In genomic region chr17:49890861-49891260, GRCm38 (mm10) we compare ENCODE assay signal across 21 mouse cellular contexts.
DNase-seq lines count a peak whose midpoint lies in the region; ATAC-seq and TF ChIP-seq lines count a peak whose summit lies in the region.
"Had no signal": no experiment of that assay in that cellular context is flagged by ENCODE, and none has a peak within 500 bp of the region (broad histone marks: within the 10 kb centered on the region; RNA-seq: fewer than 3 reads in every experiment).

No protein-coding gene starts in this region.

- H3K27me3 ChIP-seq in forebrain, embryonic 14.5 days (replicated peaks; ENCODE audit: control insufficient read depth, insufficient read depth, low read length) = no peaks in the 10 kb centered on the region
- H3K27me3 ChIP-seq in forebrain, embryonic 12.5 days = peaks cover 3% of the 10 kb centered on the region; the same call in 1 of the 2 replicates
- no peaks in the 10 kb centered on the region; the same call in none of the 2 replicates for H3K27me3 ChIP-seq in midbrain, postnatal 0 days (ENCODE audit: insufficient read depth, low read length)
- no peaks in the 10 kb centered on the region for H3K27me3 ChIP-seq in midbrain, embryonic 11.5 days (ENCODE audit: control insufficient read depth, insufficient read depth, low read length)
- H3K27me3 ChIP-seq: embryonic facial prominence, embryonic 15.5 days; limb, embryonic 12.5 days; neural tube, embryonic 12.5 days had no signal

- no peaks in the 10 kb centered on the region for H3K4me1 ChIP-seq in forebrain, embryonic 14.5 days (ENCODE audit: control insufficient read depth, insufficient read depth, low read length)
- H3K4me1 ChIP-seq in forebrain, embryonic 12.5 days = peaks cover 9% of the 10 kb centered on the region
- no peaks in the 10 kb centered on the region for H3K4me1 ChIP-seq in midbrain, postnatal 0 days (ENCODE audit: insufficient read depth, low read length)
- 0 out of 2 replicates have a peak, but pooled peaks cover 3% of the 10 kb centered on the region for H3K4me1 ChIP-seq in midbrain, embryonic 11.5 days (ENCODE audit: control insufficient read depth, insufficient read depth, low read length)

- H3K9ac ChIP-seq in forebrain, embryonic 14.5 days (ENCODE audit: low read length) = no peak overlapping the region
- H3K9ac ChIP-seq in forebrain, embryonic 12.5 days = no peak overlapping the region
- no peak overlapping the region for H3K9ac ChIP-seq in midbrain, postnatal 0 days (replicated peaks; ENCODE audit: low read length, poor library complexity, severe bottlenecking)
- no peak overlapping the region for H3K9ac ChIP-seq in midbrain, embryonic 11.5 days (ENCODE audit: low read length)
- H3K9ac ChIP-seq: embryonic facial prominence, embryonic 15.5 days; limb, embryonic 12.5 days; liver, embryonic 14.5 days; neural tube, embryonic 12.5 days had no signal

- ATAC-seq in forebrain, embryonic 14.5 days = peak; percentile 65
- ATAC-seq in forebrain, embryonic 12.5 days (ENCODE audit: low FRiP score) = no peak; the same call in 1 of the 2 replicates
- ATAC-seq in midbrain, postnatal 0 days (ENCODE audit: low FRiP score) = no peak
- no peak for ATAC-seq in midbrain, embryonic 11.5 days (ENCODE audit: low FRiP score)
- ATAC-seq: intestine, embryonic 16.5 days; midbrain, embryonic 16.5 days had no signal

- no peaks in the 10 kb centered on the region for H3K36me3 ChIP-seq in forebrain, embryonic 14.5 days (ENCODE audit: control insufficient read depth, insufficient read depth, low read length)
- H3K36me3 ChIP-seq in forebrain, embryonic 12.5 days (replicated peaks) = no peaks in the 10 kb centered on the region
- H3K36me3 ChIP-seq in midbrain, postnatal 0 days (ENCODE audit: insufficient read depth, low read length) = no peaks in the 10 kb centered on the region
- no peaks in the 10 kb centered on the region for H3K36me3 ChIP-seq in midbrain, embryonic 11.5 days (ENCODE audit: control insufficient read depth, insufficient read depth, low read length)
- H3K36me3 ChIP-seq: embryonic facial prominence, embryonic 15.5 days; limb, embryonic 12.5 days; neural tube, embryonic 12.5 days had no signal

- peak overlapping the region; percentile 14; the same call in 1 of the 2 replicates for H3K27ac ChIP-seq in forebrain, embryonic 14.5 days (ENCODE audit: low read depth, low read length)
- no peak overlapping the region for H3K27ac ChIP-seq in forebrain, embryonic 12.5 days
- H3K27ac ChIP-seq in midbrain, postnatal 0 days (ENCODE audit: low read depth, low read length) = no peak overlapping the region
- no peak overlapping the region for H3K27ac ChIP-seq in midbrain, embryonic 11.5 days (ENCODE audit: low read depth, low read length)
- peak overlapping the region; percentile 39; the same call in 1 of the 2 replicates for H3K27ac ChIP-seq in layer of hippocampus, adult 2 months
- H3K27ac ChIP-seq: embryonic facial prominence, embryonic 15.5 days; heart, adult 2 months; kidney, postnatal 0 days; left cerebral cortex, adult 2 months; limb, embryonic 12.5 days; liver, embryonic 14.5 days; neural tube, embryonic 12.5 days had no signal

- no peak overlapping the region for H3K4me2 ChIP-seq in forebrain, embryonic 14.5 days (ENCODE audit: low read length)
- H3K4me2 ChIP-seq in forebrain, embryonic 12.5 days = no peak overlapping the region
- H3K4me2 ChIP-seq in midbrain, postnatal 0 days (ENCODE audit: low read depth, low read length, poor library complexity, severe bottlenecking) = no peak overlapping the region
- no peak overlapping the region for H3K4me2 ChIP-seq in midbrain, embryonic 11.5 days
- H3K4me2 ChIP-seq: embryonic facial prominence, embryonic 15.5 days; limb, embryonic 12.5 days; neural tube, embryonic 12.5 days had no signal

- 72% methylated on average over 16 of the region's 16 CpGs for WGBS in forebrain, embryonic 14.5 days
- WGBS in forebrain, embryonic 12.5 days = 81% methylated on average over 16 of the region's 16 CpGs
- WGBS in midbrain, postnatal 0 days = 82% methylated on average over 16 of the region's 16 CpGs
- 89% methylated on average over 16 of the region's 16 CpGs for WGBS in midbrain, embryonic 11.5 days

- no peaks in the 10 kb centered on the region for H3K9me3 ChIP-seq in forebrain, embryonic 14.5 days (replicated peaks; ENCODE audit: control insufficient read depth, low read length)
- H3K9me3 ChIP-seq in forebrain, embryonic 12.5 days = no peaks in the 10 kb centered on the region
- no peaks in the 10 kb centered on the region for H3K9me3 ChIP-seq in midbrain, postnatal 0 days (ENCODE audit: low read length)
- H3K9me3 ChIP-seq in midbrain, embryonic 11.5 days (ENCODE audit: control insufficient read depth, low read length) = no peaks in the 10 kb centered on the region
- H3K9me3 ChIP-seq: embryonic facial prominence, embryonic 15.5 days; limb, embryonic 12.5 days; neural tube, embryonic 12.5 days had no signal

- TF ChIP-seq CTCF in midbrain, postnatal 0 days (IDR thresholded peaks at IDR 0.05) = no peak
- 0 out of 2 replicates have a peak, but pooled peaks have one; percentile 20 for TF ChIP-seq CTCF in layer of hippocampus, adult 2 months (conservative IDR thresholded peaks at IDR 0.05)

- peak; percentile 68 for DNase-seq in forebrain, embryonic 14.5 days (ENCODE audit: low spot score)
- peak; percentile 24 for DNase-seq in midbrain, postnatal 0 days (ENCODE audit: low spot score)
- no peak for DNase-seq in midbrain, embryonic 11.5 days (ENCODE audit: low spot score, missing footprints)
- DNase-seq in layer of hippocampus, adult 2 months (ENCODE audit: low spot score in 2 of 2) = peak; percentile 51 to 54
- peak; percentile 44 for DNase-seq in right cerebral cortex, postnatal 14 days
- no peak for DNase-seq in spleen, adult 12 weeks (ENCODE audit: low spot score)
- no peak for DNase-seq in adrenal gland, adult 2 months
- DNase-seq: adrenal gland, postnatal 10 days; cerebellum, adult 9-11 months; gastrocnemius, postnatal 14 days; heart, adult 2 months; thymus, postnatal 4 days had no signal

- H3K4me3 ChIP-seq in forebrain, embryonic 14.5 days (ENCODE audit: low read depth, low read length) = no peak overlapping the region
- H3K4me3 ChIP-seq in forebrain, embryonic 12.5 days (replicated peaks) = no peak overlapping the region
- no peak overlapping the region for H3K4me3 ChIP-seq in midbrain, postnatal 0 days (ENCODE audit: low read depth, low read length)
- no peak overlapping the region for H3K4me3 ChIP-seq in midbrain, embryonic 11.5 days (ENCODE audit: low read depth, low read length)
- H3K4me3 ChIP-seq in layer of hippocampus, adult 2 months = no peak overlapping the region
- H3K4me3 ChIP-seq: embryonic facial prominence, embryonic 15.5 days; heart, adult 2 months; left cerebral cortex, adult 2 months; limb, embryonic 12.5 days; neural tube, embryonic 12.5 days had no signal

Comparison
In these comparisons a context has a peak if more than half of its experiments do, and no peak if none do; other contexts are left out.
1. DNase-seq: peak in forebrain, embryonic 14.5 days (single experiment), midbrain, postnatal 0 days (single experiment), layer of hippocampus, adult 2 months (2 of 2) and right cerebral cortex, postnatal 14 days (single experiment); none in midbrain, embryonic 11.5 days (single experiment), spleen, adult 12 weeks (single experiment) and adrenal gland, adult 2 months (single experiment).
2. H3K27ac ChIP-seq: peak in forebrain, embryonic 14.5 days (single experiment) and layer of hippocampus, adult 2 months (single experiment); none in forebrain, embryonic 12.5 days (single experiment), midbrain, postnatal 0 days (single experiment) and midbrain, embryonic 11.5 days (single experiment).